Mouse (Mus musculus) stomach, embryonic 15.5 days (tissue): ENCODE results near the gene Gnmt. TPM values are rescaled to one million over a fixed set of nuclear protein-coding genes. Genes with fewer than 3 reads are reported as not detected.

Experiments used
- ATAC-seq: fragments of 200-750 bp; cut with Nextera tagmentation; 2 replicates; pipeline ENCODE4 v1.8.0; 2017; ENCODE audit warnings: low read depth, moderate number of reproducible peaks, moderate TSS enrichment; ENCODE audit not compliant: insufficient read depth, low FRiP score
- H3K27ac ChIP-seq: fragments of 300-500 bp; sonication (generic); 2 replicates; pipeline ENCODE4 v1.5.1; 2015; ENCODE audit warnings: mild to moderate bottlenecking, inconsistent platforms
- H3K27me3 ChIP-seq: fragments of 300-500 bp; sonication (generic); replicated peaks from 2 replicates; pipeline ENCODE4 v1.6.1; 2015; ENCODE audit warnings: inconsistent platforms
- H3K36me3 ChIP-seq: fragments of 300-500 bp; sonication (generic); 2 replicates; pipeline ENCODE4 v1.6.1; 2015; ENCODE audit warnings: inconsistent platforms
- H3K4me1 ChIP-seq: fragments of 300-500 bp; sonication (generic); 2 replicates; pipeline ENCODE4 v1.6.1; 2015; ENCODE audit warnings: inconsistent platforms
- H3K4me2 ChIP-seq: fragments of 300-500 bp; sonication (generic); 2 replicates; pipeline ENCODE4 v1.6.1; 2015; ENCODE audit warnings: mild to moderate bottlenecking, inconsistent platforms
- H3K4me3 ChIP-seq: fragments of 300-500 bp; sonication (generic); replicated peaks from 2 replicates; pipeline ENCODE4 v1.5.1; 2015; ENCODE audit warnings: inconsistent platforms
- H3K9ac ChIP-seq: fragments of 300-500 bp; sonication (generic); 2 replicates; pipeline ENCODE4 v1.6.1; 2015; ENCODE audit warnings: inconsistent platforms
- H3K9me3 ChIP-seq: fragments of 300-500 bp; sonication (generic); 2 replicates; pipeline ENCODE4 v1.6.1; 2016; ENCODE audit warnings: inconsistent platforms
- WGBS: fragments of 180-500 bp; shearing (Covaris S2); methylation state at CpG from one replicate; pipeline ENCODE4 v1.1.7; 2015; 5-methylcytosine and 5-hydroxymethylcytosine counted together
- polyA plus RNA-seq: library from polyadenylated mRNA; unstranded; fragments of >200 nt; fragmentation: Nextera tagmentation; extraction: Ambion mirVana; gene quantifications from 2 replicates; pipeline ENCODE4 v1.2.1, GENCODE M21; 2015

Gnmt gene
- polyA plus RNA-seq, 1 experiment from 2014 or later = 15.0 TPM

DNA sequence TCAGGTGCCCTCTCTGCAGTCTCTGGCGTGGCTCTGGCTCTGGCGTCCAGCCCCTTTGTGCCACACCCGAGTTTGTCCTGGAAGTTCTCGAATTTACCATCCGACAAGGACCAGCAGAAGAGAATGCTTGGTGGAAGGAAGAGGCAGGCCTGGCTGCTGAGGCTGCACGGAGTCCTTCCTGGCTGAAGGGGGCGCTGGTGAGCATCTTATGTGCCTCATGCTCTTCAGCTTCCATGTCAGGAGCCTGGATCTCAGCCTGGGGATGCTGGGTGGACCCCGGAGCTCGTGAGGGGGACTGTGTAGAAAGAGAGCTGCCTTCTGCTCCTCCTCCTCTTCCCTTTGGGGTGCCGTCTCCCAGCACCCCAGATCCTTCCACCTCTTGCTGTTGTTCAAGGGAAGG, 7.2 kb upstream of the Gnmt start:
- 59% methylated on average over 10 of the region's 10 CpGs for WGBS
- ATAC-seq = no peak

DNA sequence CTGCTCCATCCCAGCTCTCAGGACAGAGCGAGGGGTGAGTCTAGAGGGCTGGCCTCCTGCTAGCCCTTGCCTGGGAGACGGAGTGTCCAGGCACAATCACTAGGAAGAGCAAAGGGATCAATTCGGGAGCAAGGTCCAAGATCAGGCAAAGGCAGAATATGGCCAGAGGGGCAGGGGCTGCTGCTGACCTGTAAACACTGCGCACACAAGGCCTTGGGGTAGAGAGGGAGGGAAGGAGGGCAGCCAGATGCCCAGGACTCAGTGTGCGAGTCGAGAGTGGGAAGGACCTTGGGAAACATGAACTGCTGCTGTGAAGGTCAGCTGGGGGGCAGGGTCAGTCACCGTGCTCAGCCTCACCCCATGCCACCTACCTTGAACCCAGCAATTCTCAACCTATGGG, 6.3 kb upstream of the Gnmt start:
- Histone ChIP-seq H3K9me3 (no peaks in the 10 kb centered on the region), H3K4me2 (no peak overlapping the region), H3K4me3 (no peak overlapping the region), H3K4me1 (no peaks in the 10 kb centered on the region), H3K9ac (no peak overlapping the region), H3K36me3 (no peaks in the 10 kb centered on the region; the same call in 1 of the 2 replicates), H3K27ac (no peak overlapping the region), H3K27me3 (no peaks in the 10 kb centered on the region)
- ATAC-seq = peak; percentile 67; the same call in 1 of the 2 replicates
- WGBS = 86% methylated on average over 7 of the region's 7 CpGs

More for the DNA sequence above, 7.2 kb upstream of the Gnmt start:
- Histone ChIP-seq H3K9me3 (no peaks in the 10 kb centered on the region), H3K4me3 (no peak overlapping the region), H3K36me3 (no peaks in the 10 kb centered on the region; the same call in 1 of the 2 replicates), H3K4me2 (no peak overlapping the region), H3K4me1 (no peaks in the 10 kb centered on the region), H3K27ac (no peak overlapping the region), H3K9ac (no peak overlapping the region), H3K27me3 (no peaks in the 10 kb centered on the region)

DNA sequence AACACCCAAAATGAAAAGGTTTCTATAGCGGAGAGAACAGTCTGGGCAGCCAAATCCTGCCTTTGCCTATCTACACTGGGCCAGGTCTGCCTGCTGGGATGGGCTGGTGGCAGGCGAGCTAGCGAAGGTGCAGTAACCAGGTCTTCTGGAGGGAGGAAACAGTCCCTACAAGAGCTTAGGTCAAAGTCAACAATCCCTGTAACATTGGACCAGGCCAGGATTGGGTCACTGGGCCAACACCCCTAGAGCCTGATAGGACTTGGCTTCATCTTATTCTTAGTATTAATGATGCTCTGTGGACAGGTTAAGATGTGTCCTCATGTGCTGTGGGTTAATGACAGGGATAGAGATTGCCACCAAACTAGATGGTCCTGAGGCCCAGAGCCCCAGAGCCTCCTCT, 5.1 kb upstream of the Gnmt start:
- WGBS = 91% methylated on average over 3 of the region's 3 CpGs
- H3K4me2 ChIP-seq = no peak overlapping the region
- H3K9ac ChIP-seq = no peak overlapping the region
- 0 out of 2 replicates have a peak, but pooled peaks cover 4% of the 10 kb centered on the region for H3K4me1 ChIP-seq
- no peaks in the 10 kb centered on the region; the same call in 1 of the 2 replicates for H3K36me3 ChIP-seq
- H3K27me3 ChIP-seq = no peaks in the 10 kb centered on the region
- H3K4me3 ChIP-seq = no peak overlapping the region
- no peaks in the 10 kb centered on the region for H3K9me3 ChIP-seq
- no peak overlapping the region for H3K27ac ChIP-seq
- ATAC-seq = no peak

DNA sequence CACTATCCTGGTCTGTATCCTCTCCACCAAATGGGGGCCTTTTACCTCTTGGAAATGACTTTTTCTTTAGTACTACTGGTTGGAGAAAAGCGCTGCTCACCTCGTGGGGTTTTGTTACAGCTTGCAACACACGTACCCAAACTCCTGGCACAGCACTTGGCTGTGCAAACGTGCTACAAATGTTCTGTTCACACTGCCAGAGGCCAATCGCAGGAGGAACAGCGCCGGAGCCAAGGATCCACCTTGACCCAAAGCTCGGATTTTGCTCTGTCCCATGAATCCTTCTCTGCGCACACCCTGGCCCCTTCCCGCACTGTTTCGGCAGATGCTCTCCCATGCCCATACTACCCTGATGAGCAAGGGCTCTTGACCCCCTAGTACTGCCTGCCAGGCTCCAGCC, 472 bp downstream of the Gnmt start:
- Histone ChIP-seq H3K4me3 (peak overlapping the region; percentile 33), H3K27ac (no peak overlapping the region), H3K4me1 (0 out of 2 replicates have a peak, but pooled peaks cover 4% of the 10 kb centered on the region), H3K27me3 (no peaks in the 10 kb centered on the region), H3K9me3 (no peaks in the 10 kb centered on the region), H3K36me3 (no peaks in the 10 kb centered on the region; the same call in 1 of the 2 replicates), H3K9ac (no peak overlapping the region), H3K4me2 (peak overlapping the region; percentile 57)
- 0 out of 2 replicates have a peak, but pooled peaks have one; percentile 2 for ATAC-seq
- 39% methylated on average over 11 of the region's 11 CpGs for WGBS

DNA sequence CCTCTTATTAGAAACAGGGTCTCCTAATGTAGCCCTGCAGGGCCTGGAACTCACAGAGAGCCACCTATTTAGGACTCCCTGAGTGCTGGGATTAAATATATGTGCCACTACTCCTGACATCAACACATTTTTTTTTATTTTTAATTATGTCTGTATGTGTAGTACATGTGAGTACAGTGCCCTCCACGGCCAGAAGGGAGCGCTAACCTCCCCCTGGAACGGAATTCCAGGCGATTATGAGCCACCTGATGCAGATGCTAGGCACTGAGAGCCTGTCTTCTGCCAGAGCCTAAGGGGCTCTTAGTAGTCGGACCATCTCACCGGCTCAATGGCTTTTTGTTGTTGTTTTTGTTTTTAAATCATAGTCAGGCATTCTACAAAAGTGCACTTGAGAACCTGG, 947 bp downstream of the Gnmt start:
- Histone ChIP-seq H3K4me3 (no peak overlapping the region), H3K27me3 (no peaks in the 10 kb centered on the region), H3K27ac (no peak overlapping the region), H3K4me2 (no peak overlapping the region), H3K36me3 (no peaks in the 10 kb centered on the region; the same call in 1 of the 2 replicates), H3K9ac (no peak overlapping the region), H3K4me1 (0 out of 2 replicates have a peak, but pooled peaks cover 4% of the 10 kb centered on the region), H3K9me3 (no peaks in the 10 kb centered on the region)
- ATAC-seq = no peak
- WGBS = 39% methylated on average over 6 of the region's 6 CpGs

DNA sequence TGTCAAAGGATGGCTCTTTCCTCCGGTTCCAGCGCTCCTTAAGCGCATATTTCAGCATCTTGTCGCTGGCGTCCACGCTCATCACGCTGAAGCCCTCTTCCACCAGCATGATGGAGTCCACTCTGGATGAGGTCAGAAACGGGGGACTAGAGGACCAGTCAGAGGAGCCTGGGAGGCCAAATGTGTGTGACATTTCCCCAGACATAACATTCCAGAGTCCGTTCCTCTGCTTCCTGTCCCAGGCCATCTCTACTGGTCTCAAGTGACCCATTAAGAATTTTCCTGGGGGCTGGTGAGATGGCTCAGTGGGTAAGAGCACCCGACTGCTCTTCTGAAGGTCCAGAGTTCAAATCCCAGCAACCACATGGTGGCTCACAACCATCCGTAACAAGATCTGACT, 1.7 kb downstream of the Gnmt start:
- WGBS = 91% methylated on average over 11 of the region's 11 CpGs

DNA sequence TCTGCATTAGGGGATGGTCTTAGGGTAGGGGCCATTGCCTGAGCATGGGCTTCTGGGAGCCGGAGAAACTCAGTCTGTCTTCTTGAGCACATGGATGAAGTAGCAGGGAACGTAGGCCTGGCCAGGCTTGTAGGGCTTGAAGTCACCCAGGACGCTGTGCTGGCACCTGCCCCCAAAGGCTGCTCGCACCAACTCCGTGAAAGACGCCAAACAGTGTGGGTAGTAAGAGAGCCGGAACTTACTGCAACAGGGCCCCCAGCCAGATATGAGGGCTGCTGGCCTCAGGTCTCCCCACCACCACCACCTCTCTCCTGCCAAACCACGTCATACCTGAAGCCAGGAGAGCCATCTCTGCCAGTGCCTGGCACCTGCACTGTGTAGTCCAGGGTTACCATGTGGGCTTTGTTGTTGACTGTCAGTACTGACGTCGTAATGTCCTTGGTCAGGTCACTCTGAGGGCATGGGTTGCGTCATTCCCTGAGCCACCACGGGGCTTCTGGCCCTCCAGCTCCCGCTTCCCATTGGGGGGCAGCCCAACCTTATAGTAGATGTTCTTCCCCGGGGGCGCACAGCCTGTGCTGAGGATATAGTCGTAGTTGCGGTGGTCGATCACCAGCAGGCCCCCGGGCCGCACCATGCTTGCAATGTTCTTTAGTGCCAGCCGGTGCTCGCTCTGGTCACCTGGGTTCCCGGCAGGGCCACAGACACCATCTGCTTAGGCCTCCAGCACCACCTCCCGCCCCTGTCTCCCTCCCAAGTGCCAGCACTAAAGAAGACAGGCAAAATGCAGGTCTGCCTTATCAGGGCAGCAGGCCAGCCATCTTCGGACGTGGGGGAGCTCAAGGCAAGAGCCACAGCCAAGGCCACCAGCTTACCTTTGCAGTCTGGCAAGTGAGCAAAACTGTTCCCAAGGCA, 3.0 kb downstream of the Gnmt start:
- H3K27me3 ChIP-seq = no peaks in the 10 kb centered on the region
- no peak overlapping the region for H3K4me3 ChIP-seq
- H3K9me3 ChIP-seq = no peaks in the 10 kb centered on the region
- H3K4me1 ChIP-seq = 0 out of 2 replicates have a peak, but pooled peaks cover 4% of the 10 kb centered on the region
- WGBS = 90% methylated on average over 26 of the region's 26 CpGs
- no peak for ATAC-seq
- H3K4me2 ChIP-seq = no peak overlapping the region
- H3K9ac ChIP-seq = no peak overlapping the region
- peaks cover 7% of the 10 kb centered on the region; the same call in 1 of the 2 replicates for H3K36me3 ChIP-seq
- no peak overlapping the region for H3K27ac ChIP-seq

More for the DNA sequence above, 1.7 kb downstream of the Gnmt start:
- no peak overlapping the region for H3K27ac ChIP-seq
- H3K36me3 ChIP-seq = peaks cover 2% of the 10 kb centered on the region; the same call in 1 of the 2 replicates
- H3K4me2 ChIP-seq = no peak overlapping the region
- no peak overlapping the region for H3K9ac ChIP-seq
- H3K9me3 ChIP-seq = no peaks in the 10 kb centered on the region
- H3K4me3 ChIP-seq = no peak overlapping the region
- 0 out of 2 replicates have a peak, but pooled peaks cover 4% of the 10 kb centered on the region for H3K4me1 ChIP-seq
- no peaks in the 10 kb centered on the region for H3K27me3 ChIP-seq
- ATAC-seq = no peak

DNA sequence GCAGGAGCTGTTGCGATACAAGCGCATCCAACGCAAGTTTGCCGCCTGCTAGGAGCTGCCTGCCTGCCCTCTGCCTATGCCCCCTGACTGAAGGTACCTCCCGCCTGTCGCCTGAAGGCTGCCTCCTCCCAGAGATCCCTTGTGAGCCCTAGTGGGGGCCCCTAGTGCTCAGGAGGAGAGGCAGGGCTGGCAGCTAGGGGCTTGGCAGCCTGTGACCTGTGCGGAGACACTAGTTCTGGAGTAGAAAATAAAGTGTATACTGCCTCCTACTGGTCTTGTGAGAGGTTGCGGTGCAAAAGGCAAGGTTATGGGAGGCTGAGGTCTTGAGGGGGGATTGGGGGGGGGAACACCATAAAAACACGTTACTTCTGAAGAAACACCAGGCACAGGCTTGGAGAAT, 3.7 kb downstream of the Gnmt start:
- Histone ChIP-seq H3K27ac (no peak overlapping the region), H3K9me3 (no peaks in the 10 kb centered on the region), H3K36me3 (peaks cover 11% of the 10 kb centered on the region; the same call in 1 of the 2 replicates), H3K4me3 (no peak overlapping the region), H3K4me1 (0 out of 2 replicates have a peak, but pooled peaks cover 4% of the 10 kb centered on the region), H3K4me2 (no peak overlapping the region), H3K27me3 (no peaks in the 10 kb centered on the region), H3K9ac (no peak overlapping the region)
- 61% methylated on average over 9 of the region's 9 CpGs for whole genome bisulfite sequencing
- ATAC-seq = no peak

DNA sequence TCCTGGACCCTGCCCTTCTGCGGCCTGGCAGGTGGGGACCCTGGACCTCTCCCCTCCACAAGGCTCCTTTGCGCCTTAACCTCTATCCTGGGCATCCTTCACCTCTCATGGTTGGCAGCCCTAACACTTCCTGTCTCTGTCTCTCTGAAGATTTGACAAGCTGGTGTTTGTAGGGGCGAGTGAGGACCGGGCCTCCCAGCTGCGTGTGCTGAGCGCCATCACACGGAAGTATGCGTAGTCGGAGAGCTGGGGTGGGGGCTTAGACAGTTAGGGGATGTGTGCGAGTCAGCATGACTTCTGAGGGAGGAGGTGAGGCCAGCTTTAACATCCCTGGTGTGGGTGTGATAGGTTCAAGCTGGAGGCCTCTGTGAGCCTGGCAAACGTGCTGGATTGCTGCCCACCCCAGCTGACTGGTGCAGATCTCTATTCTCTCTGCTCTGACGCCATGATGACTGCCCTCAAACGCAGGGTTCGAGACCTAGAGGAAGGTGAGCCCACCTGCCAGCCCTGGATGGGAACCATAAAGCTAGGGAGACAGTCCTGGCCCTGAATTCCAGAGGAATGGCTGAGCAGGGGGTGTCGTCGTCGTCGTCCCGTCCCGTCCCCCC, 4.4 kb downstream of the Gnmt start:
- no peak for ATAC-seq
- Histone ChIP-seq H3K36me3 (peaks cover 13% of the 10 kb centered on the region; the same call in 1 of the 2 replicates), H3K27me3 (no peaks in the 10 kb centered on the region), H3K9me3 (no peaks in the 10 kb centered on the region), H3K4me1 (0 out of 2 replicates have a peak, but pooled peaks cover 4% of the 10 kb centered on the region), H3K4me2 (no peak overlapping the region), H3K27ac (no peak overlapping the region), H3K4me3 (no peak overlapping the region), H3K9ac (no peak overlapping the region)
- 77% methylated on average over 19 of the region's 20 CpGs for WGBS

DNA sequence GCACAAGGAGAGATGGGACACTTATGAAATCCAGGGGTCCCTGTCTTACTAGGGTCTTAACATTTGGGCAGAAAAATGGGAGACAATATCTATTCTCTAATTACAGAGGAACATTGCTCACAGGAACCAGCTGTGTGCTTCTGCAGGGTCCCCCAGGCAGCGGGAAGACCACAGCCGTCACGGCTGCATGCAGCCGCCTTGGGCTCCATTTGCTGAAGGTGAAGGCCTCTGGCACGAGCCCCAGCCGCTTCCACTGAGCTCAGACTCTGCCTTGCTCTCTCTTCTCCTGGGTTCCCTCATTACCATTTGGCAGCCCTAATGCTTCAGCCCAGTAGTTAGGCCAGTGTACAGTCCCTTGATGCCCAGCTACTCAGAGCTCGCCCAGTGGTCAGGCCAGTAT, 7.9 kb downstream of the Gnmt start:
- no peak overlapping the region for H3K4me3 ChIP-seq
- H3K9ac ChIP-seq = no peak overlapping the region
- no peaks in the 10 kb centered on the region for H3K9me3 ChIP-seq
- 90% methylated on average over 7 of the region's 7 CpGs for WGBS
- H3K4me2 ChIP-seq = no peak overlapping the region
- ATAC-seq = no peak
- H3K4me1 ChIP-seq = no peaks in the 10 kb centered on the region
- H3K36me3 ChIP-seq = peaks cover 18% of the 10 kb centered on the region; the same call in 1 of the 2 replicates
- H3K27me3 ChIP-seq = no peaks in the 10 kb centered on the region
- no peak overlapping the region for H3K27ac ChIP-seq

DNA sequence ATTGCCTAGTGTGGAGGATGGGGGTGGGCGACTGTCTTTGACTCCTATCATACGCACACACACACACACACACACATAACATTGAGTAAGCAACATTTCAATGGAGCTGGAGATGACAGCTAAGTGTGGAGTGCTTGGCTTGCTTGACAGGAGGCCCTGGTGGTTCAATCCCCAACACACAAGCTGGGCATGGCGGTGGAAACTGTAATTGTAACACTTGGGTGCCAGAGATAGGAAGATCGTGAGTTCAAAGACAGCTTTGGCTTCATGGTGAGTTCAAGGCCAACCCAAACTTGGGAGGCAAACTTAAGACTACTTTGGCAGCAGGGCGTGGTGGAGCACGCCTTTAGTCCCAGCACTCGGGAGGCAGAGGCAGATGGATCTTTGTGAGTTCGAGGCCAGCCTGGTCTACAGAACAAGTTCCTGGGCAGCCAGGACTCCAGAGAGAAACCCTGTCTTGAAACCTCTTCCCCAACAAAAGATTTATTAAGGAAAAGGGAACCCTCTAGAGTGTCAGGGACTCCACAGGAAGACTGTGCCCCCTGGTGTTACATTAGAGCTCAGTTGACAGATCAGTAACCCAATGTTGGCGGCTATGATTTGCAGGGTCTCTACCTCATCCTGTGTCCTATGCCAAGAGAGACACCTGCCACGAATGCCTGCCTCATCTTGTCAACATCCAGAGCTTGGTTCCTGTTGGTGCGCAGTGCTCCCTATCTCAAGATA, 14.0 kb downstream of the Gnmt start:
- H3K9ac ChIP-seq = no peak overlapping the region
- no peak overlapping the region for H3K4me2 ChIP-seq
- no peak overlapping the region for H3K4me3 ChIP-seq
- 94% methylated on average over 11 of the region's 11 CpGs for WGBS
- no peak for ATAC-seq
- peaks cover 13% of the 10 kb centered on the region for H3K4me1 ChIP-seq
- H3K27me3 ChIP-seq = no peaks in the 10 kb centered on the region
- no peak overlapping the region for H3K27ac ChIP-seq
- H3K36me3 ChIP-seq = peaks cover 14% of the 10 kb centered on the region
- no peaks in the 10 kb centered on the region for H3K9me3 ChIP-seq
